Mouse (Mus musculus) embryonic fibroblast, embryonic 13.5 days (primary cell): Measurements from ENCODE around the gene Fcgrt. TPM values are rescaled to one million over a fixed set of nuclear protein-coding genes. Genes with fewer than 3 reads are reported as not detected.

Source experiments
- H3K27ac ChIP-seq: 2 replicates; pipeline ENCODE4 v1.5.1; 2012; ENCODE audit warnings: low read length, control low read depth, inconsistent platforms; ENCODE audit not compliant: insufficient read depth
- H3K4me1 ChIP-seq: 2 replicates; pipeline ENCODE4 v1.6.1; 2011; ENCODE audit warnings: low read length; ENCODE audit not compliant: control insufficient read depth, insufficient read depth
- H3K4me3 ChIP-seq: 2 replicates; pipeline ENCODE4 v1.5.1; 2011; ENCODE audit warnings: mild to moderate bottlenecking, control low read depth, low read length; ENCODE audit not compliant: insufficient read depth
- CTCF ChIP-seq: IDR thresholded peaks from 2 replicates; pipeline ENCODE4 v1.5.1; 2011; ENCODE audit warnings: mild to moderate bottlenecking, control low read depth, low read length, moderate library complexity, borderline replicate concordance; ENCODE audit not compliant: insufficient read depth
- POLR2A ChIP-seq: IDR thresholded peaks from 2 replicates; pipeline ENCODE4 v1.6.1; 2011; ENCODE audit warnings: low read depth, mild to moderate bottlenecking, control low read depth, low read length, moderate library complexity
- polyA plus RNA-seq: library from polyadenylated mRNA; stranded (reverse); fragments of >200 nt; gene quantifications from 2 replicates; pipeline ENCODE4 v1.2.4, GENCODE M21; 2011; ENCODE audit warnings: low read depth; ENCODE audit not compliant: missing spikeins, insufficient read length

The Fcgrt gene
- polyA plus RNA-seq, 1 experiment = 64.3 TPM

DNA sequence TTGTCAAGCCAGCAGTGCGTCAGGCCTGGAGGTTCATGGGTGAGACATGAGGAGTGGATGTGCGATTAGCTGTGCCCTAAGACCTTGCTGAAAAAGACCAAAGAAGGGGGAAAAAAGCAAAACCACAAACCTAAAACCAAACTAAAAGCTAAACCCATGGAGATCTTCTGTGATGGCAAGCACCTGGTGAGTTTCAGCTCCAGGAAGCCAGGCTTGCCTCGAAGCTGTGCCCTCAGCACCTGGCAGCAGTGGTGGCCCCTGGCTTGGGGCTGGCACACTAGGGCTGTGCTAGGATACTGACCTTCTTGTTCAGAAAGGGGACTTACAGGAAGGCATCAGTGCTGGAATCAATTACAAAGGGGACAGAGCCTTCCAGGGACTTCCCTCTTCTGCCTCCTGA is 37.7 kb upstream of the Fcgrt start:
- Histone ChIP-seq H3K27ac (no peak overlapping the region), H3K4me3 (no peak overlapping the region), H3K4me1 (no peaks in the 10 kb centered on the region)
- TF ChIP-seq CTCF (no peak), POLR2A (no peak)

DNA sequence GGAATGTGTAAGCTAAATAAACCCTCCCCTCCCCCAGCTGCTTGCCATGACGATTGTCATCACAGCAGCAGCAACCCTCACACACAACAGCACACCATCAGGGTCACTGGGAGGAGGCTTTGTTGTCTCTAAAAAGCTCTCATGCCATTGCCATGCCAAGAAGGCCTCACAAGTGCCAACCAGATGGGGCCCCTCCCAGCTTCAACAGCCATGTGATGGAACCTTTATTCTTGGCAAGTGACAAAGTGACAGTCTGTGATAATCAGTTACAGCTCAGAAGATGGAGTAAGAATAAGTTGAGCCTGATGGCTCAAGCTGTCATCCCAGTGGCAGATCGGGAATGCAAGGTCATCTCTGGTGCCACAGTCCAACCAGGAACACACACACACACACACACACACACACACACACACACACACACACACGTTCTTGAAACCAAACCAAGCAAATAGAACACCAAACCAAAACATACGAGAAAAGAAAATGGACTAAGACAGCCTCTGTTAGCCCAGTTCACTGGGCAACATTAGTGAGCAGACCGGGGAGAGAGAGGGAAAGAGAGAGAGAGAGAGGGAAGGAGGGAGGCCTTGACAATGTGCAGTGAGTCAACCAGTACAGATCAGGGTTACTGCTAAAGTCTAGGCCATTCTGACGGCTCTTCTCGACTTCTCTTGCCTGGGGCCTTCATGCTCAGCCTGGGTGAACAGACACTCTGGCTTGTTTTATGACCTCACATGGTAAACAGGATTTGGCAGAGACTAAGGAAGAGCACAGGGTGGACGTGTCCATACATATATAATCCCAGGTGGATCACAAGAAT is 36.5 kb upstream of the Fcgrt start:
- Histone ChIP-seq H3K4me3 (no peak overlapping the region), H3K27ac (no peak overlapping the region), H3K4me1 (no peaks in the 10 kb centered on the region)
- TF ChIP-seq POLR2A (no peak), CTCF (no peak)

DNA sequence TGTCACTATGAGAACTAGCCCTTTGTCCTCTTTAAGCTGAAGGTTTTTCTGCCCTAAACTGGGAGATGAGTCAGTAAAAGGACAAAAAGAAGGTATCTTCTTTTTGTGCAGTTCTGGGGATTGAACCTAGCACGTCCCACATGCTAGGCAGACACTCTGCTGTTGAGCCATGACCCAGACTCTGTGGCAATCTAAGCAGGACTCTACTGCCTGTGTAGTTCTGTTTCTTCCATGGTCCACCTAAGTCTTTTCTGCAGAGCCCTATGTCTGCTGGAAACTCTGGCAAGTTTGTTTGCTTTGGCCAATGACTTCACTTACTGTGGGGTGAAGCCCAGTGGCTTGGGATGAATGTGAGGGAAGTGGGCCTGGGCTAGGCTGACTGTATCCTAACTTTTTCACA is 34.8 kb upstream of the Fcgrt start:
- TF ChIP-seq CTCF = no peak
- no peak for TF ChIP-seq POLR2A
- Histone ChIP-seq H3K27ac (no peak overlapping the region), H3K4me1 (no peaks in the 10 kb centered on the region), H3K4me3 (no peak overlapping the region)

DNA sequence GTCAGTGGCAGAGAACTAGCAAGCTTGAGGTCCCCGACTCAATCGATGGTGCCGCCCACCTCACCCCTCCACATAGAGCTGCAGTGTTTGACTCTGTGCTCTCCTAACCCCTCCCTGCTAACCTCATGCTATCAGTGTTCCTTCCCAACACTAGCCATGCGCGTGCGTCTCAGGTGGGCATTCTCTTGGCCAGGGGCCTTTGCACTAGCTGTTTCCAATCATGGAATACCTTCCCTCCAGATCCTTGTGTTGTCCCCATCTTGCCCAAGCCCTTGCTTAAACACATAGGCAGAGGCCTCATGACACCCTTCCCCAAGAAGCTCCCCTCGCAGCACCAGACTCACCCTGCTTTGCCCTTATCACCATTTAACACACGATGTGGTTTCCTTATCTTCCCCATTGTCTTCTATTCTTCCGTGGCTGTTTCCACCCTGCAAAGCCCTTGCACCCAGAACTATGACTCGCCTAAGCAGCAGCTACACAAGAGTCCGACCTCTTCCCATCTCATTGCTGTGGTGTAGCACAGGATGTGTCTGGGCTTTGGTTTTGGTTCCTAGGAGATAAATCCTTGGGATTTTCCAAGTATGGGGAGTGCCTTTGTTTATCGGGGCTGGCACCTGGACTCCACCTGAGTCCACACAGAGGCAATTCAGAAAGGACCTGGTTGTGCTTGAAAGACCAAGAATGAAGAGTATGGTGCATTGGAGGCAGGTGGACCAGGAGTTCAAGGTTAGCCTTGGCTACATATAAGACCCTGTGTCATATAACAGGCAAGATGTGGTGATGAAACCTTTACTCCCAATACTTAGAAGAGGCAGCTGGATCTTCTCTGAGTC is 33.7 kb upstream of the Fcgrt start:
- TF ChIP-seq POLR2A = no peak
- TF ChIP-seq CTCF = no peak
- no peak overlapping the region for H3K27ac ChIP-seq
- no peak overlapping the region for H3K4me3 ChIP-seq
- H3K4me1 ChIP-seq = no peaks in the 10 kb centered on the region

DNA sequence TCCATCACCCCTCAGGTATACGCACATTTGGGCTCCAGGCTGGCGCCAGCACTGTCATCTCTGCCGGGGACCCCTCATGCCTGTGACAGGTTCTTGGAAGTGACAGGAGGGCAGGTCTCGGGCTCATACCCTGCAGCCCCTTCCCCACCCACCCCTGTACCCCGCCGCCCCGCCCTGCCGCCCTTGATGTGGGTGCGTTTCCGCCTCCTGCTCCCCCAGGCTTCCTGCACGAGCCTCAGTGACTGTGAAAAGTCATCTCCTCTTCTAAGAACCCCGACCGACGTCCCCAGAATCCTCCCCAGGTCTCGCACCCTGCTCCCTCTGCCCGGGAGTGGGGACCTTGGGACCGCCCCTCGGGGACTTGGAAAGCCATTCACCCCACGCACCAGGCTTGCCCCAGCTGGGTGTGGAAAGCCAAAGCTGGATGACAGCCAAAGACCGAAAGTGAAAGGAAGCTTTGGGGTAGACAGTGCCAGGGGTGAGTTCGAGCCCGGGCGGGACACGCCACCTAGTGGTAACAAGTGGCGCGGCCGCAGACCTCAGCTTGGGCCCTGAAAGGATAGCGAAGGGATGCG is 32.4 kb upstream of the Fcgrt start, which contains the start of the genes Gm45713 and Flt3l:
TSS of gene Gm45713 (minus strand) at position 239 of the 575 bp plus-strand sequence.
TSS of gene Flt3l (minus strand) at position 440 of the 575 bp plus-strand sequence.
- TF ChIP-seq POLR2A = peak; percentile 69
- peak; percentile 86 for TF ChIP-seq CTCF
- H3K4me1 ChIP-seq = no peaks in the 10 kb centered on the region
- no peak within 1 kb of the TSS for H3K27ac ChIP-seq
- peak within 1 kb of the TSS; percentile 45 for H3K4me3 ChIP-seq

DNA sequence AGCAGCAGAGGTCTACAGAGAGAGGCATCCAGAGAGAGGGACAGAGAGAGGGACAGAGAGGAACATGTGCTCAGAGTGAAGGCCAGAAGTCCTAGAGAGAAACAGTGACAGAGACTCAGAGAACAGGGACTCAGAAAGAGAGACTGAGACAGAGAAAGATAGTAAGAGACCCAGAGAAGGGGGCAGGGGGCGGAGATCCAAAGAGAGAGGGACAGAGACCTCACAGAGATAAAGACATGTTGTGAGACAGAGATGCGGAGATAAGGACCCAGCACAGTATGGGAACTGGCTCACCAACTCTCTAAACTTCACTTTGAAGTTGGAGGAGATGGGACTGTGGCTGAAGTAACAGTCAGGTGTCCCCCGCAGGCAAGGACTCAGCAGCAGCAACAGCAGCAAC is 31.7 kb upstream of the Fcgrt start:
- H3K4me1 ChIP-seq = no peaks in the 10 kb centered on the region
- no peak overlapping the region for H3K4me3 ChIP-seq
- no peak for TF ChIP-seq CTCF
- no peak for TF ChIP-seq POLR2A
- H3K27ac ChIP-seq = no peak overlapping the region

DNA sequence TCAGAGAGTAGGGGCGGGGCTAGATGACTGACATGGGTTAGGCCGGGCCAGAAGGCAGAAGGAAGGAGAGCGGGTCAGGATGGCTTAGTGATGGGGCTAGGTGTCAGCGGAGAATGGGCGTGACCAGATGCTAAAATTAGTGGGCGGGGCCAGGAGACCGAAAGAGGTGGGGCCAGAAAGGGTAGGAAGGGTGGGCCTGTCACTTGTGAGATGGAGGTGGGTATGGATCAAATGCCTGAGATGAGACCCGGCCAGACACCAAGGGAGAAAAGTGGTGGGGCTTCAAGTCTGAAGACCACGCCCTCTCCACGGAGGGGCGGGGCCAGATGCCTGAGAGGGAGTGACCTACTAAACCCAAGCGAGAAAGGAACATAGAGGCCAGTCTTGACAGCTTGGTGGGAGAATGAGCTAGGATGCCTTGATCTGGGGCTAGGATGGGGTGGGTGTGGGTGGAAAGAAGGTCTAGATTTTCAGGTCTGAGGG is 30.9 kb upstream of the Fcgrt start:
- no peak overlapping the region for H3K4me3 ChIP-seq
- TF ChIP-seq POLR2A (no peak), CTCF (no peak)
- no peaks in the 10 kb centered on the region for H3K4me1 ChIP-seq
- H3K27ac ChIP-seq = no peak overlapping the region

DNA sequence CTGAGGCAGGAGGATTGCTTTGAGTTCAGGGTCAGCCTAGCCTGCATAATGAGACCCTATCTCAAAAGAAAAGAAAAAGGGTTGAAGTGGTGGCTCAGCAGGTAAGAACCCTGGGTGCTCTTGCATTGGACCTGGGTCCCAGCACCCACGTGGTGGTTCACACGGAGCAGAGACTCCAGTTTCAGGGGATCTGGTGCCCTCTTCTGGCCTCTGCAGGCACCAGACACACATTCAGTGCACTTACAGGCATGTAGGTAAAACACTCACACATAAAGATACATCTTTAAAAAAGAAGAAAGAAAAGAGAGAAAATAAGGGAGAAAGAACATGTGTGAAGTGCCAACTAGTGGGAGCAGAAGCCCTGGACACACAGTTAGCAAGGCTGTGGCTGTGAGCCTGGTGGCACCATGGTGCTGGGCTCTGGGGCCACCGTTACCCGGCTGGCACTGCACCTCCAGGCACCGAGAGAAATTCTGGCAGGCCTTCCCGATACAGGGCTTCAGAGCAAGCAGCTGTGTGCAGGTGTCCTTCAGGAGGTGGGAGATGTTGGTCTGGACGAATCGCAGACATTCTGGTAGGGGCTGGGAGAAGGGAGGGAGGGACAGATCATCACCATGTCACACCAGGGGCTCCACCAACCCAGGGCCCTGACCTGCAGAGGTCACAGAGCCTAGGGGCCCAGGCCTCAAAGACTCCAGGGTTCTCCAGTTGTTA is 30.0 kb upstream of the Fcgrt start:
- H3K27ac ChIP-seq = no peak overlapping the region

DNA sequence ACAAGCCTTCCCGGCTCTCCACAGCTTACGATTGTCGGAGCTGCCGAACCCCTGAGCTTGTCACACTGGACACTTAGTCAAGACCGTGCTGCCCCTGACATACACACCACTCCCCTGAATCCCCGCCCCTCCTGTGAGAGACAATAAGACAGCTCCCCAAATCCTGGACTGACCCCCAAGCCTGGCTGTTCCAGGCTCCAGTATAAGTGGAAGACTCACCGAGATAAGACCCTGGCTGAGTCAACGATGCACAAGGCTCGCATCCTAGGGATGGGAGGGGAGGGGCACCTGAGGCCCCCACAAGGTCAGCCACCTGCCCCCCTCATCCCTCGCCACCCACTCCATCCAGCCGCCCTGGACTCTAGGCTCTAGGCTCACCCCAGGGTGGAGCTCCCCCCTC is 28.2 kb upstream of the Fcgrt start:
- Histone ChIP-seq H3K4me1 (no peaks in the 10 kb centered on the region), H3K4me3 (no peak overlapping the region), H3K27ac (no peak overlapping the region)
- no peak for TF ChIP-seq POLR2A

More for the DNA sequence above, 30.0 kb upstream of the Fcgrt start:
- H3K4me1 ChIP-seq = no peaks in the 10 kb centered on the region
- TF ChIP-seq POLR2A (no peak), CTCF (no peak)
- H3K4me3 ChIP-seq = no peak overlapping the region
